Mouse (Mus musculus): ENCODE data around the gene Prss12.
A peak's percentile ranks its signal among the peaks of the same experiment; 100 is the strongest.
"Not testable (repeated sequence)": the region's sequence is repeated elsewhere in the genome, so short reads cannot be mapped to it uniquely, and the experiment has no call there.

Prss12 gene

GRCm38 (mm10) chr3:123481266-123481665 is 34.6 kb downstream of the Prss12 start:
- DNase-seq: no peak

DNA sequence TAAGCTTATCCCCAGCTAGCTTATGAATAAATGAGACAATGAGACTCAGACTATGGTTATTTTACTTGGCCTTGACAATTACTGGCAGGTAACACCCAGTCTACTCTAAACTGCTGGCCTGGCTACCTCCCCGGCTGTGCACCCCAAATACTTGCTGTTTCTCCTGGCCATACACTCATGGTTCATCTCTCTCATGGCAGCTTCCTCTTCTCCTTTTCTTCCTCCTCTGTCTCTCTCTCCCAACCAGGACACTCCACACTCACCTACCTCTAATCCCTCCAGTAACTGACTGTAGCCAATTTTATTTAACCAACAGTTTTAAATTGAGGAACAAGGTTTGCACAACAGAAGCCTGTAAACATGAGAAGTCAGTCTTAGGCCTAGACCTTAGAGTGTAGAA is 45.1 kb downstream of the Prss12 start:
- no peak for DNase-seq

- DNase-seq: no peak
Observed at GRCm38 (mm10) chr3:123493163-123493562, 46.5 kb downstream of the Prss12 start.

DNA sequence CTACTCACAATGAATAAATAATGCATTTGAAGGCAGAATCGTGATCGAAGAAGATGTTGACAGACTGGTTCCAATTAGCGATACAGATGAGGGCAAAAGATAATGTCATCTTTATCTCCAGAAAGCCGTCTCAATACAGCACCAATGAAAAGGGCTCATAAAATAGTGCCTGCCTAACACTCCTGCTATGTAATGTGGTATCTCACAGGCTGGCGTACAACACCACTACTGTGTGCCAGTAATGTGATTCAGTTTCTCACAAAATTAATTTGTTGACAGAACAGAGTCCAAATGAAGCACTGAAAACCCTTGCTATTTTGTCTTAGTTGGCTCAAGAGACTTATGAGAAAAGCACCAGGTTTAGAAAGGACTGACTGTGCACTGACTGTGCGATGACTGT is 48.4 kb downstream of the Prss12 start:
- no peak for DNase-seq

- no peak for DNase-seq
Observed at GRCm38 (mm10) chr3:123498787-123499186, 52.1 kb downstream of the Prss12 start.

DNA sequence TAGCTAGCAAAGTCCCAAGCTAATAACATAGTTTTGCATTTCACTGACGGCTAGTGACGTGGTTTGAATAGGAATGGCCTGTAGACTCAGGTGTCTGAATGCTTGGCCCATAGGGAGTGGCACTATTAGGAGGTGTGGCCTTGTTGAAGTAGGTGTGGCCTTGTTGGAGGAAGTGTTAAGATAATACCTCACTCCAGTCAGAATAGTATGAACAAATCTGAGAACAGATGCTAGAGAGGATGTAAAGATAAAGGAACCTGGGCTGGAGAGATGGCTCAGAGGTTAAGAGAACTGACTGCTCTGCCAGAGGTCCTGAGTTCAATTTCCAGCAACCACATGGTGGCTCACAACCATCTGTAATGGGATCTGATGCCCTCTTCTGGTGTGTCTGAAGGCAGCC is 55.1 kb downstream of the Prss12 start:
- DNase-seq: not testable (repeated sequence)

GRCm38 (mm10) chr3:123503943-123504342 is 57.2 kb downstream of the Prss12 start:
- DNase-seq: no peak

DNA sequence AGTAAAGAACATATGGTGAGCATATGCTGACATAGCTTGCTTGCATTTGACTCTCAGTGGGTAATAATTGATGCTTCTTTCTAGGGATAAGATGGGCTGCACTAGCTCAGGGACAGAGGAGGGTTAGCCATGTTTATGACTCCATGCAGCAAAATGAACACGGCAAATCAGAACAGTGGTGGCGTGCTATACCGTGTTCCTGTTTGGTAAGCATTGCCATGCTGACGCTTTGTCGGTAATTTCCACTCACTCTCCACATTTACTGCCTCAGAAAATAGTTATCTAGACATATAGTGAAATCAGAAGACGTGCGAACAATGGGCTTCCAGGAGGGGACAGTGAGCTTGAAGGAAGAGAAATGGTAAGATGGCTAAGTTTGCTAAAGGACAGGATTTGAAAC is 58.1 kb downstream of the Prss12 start:
- DNase-seq: no peak

DNA sequence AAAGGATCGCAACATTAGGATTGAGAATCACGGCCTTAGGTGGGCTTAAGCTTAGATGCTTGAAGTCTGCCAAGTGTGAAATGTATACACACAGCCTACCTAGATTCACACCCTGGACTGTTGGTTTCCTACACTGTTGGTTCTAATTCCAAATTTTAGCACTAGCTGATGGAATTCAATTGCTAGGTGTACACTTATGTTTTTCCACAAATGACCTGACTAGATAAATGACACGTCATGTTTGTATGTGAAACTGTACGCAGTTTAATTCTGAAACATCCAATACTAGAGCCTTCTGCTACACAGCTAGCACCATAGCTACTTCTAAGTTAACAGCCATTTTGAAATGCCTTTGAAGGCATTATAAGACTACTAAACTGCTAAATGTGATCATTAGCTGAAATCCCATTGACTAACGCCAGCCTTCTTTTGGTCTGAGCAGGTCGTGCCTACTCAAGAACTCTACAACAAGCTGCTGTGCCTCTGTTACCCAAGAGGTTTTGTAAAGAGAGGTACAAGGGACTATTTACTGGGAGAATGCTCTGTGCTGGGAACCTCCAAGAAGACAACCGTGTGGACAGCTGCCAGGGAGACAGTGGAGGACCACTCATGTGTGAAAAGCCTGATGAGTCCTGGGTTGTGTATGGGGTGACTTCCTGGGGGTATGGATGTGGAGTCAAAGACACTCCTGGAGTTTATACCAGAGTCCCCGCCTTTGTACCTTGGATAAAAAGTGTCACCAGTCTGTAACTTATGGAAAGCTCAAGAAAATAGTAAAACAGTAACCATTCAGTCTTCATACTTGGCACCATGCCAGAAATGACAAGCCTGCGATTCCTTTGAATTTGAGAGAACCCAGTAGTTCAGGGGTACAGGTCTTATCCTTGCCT is 59.3 kb downstream of the Prss12 start:
- peak in 1 of 2 experiments; percentile 38 for DNase-seq

DNA sequence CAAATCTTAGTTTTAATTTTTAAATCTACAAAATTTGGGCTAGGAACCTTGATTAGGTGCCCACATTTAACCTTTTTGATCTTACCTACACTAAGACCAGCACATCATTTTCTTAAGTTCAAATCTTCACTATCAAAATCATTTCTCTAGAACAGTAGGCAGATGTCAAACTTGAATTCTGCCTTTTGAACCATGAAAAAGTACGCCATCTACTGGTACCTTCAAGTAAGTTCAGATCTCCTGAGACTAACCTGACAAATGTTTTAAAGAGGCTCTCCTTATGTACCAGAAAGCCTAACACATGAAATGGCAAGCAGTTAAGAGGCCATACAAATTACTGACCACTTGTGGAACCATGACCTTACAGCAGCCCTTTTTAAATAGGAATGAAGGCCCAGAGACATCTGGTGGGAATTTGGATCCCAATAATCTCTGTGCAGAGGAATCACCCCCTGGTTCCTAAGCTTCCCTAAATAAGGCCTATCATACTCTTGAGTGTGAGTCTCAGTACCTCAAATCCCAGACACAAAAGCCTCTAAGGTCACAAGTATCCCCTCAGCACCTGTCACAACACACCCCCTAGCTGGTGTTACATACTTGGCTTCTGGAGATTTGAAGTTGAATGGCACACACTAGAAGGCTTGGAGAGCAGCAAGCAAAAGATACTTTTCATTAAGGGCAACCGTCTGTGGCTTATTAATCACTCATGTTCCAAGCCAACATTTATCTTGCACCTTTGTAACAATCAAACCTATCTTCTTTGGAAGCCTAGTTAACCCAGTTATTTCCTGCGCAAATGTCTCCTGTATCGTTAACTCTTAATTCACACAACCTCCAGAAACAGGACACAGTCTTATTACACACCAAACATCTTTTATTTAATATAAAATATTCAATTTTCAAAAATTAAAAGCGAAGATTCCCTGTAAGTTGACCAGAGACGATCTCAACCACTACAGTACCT is 60.3 kb downstream of the Prss12 start:
- no peak for DNase-seq

DNA sequence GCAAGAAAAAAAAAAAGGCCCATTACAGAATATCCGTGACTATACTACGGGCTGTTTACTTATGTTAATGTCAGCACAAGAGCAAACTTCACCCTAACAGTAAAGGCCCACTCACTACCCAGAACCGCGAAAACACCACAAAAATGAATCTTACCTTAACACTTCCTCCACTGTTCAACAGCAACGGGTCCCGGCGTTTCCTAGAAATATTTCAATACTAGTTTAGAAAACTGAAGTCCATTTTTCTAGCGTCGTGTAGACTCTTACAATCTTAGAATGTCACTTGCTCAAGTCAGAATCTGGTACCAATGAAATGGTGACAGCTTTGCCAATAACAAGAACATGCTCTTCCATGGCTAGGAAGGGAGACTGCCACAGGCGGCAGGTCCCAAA is 60.9 kb downstream of the Prss12 start:
- no peak for DNase-seq

DNA sequence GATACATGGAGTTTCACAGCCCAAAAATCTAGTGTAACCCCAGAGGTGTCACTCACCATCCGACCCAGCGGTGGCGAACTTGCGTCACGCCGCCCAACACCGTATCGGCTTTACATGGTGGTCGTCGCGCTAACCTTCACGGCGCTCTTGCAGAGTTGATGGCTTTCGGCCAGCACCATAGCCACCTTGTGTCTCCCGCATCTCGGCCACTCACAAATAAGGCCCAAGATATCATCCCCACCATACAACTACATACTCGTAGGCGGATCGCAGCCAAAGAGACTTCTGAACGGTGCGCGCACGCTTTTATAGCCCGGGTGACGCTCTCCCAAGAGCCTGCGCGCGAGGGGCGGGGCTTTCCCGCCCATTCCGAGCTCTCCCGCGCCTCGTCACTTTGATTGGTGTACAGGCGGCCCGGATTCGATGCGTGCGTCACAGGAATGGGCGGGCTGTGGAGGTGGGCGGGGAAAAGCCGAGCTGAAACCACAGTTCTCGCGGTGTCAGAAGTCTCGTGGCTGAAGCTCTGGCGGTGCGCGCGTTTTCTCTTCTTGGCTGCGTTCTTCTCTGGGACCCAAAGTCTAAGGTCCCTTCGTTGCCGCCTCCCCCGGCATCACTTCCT is 61.5 kb downstream of the Prss12 start:
- peak; percentile 98 to 99 for DNase-seq

GRCm38 (mm10) chr3:123508675-123509376 is 62.1 kb downstream of the Prss12 start:
- peak in 1 of 2 experiments; percentile 45 for DNase-seq

GRCm38 (mm10) chr3:123511818-123512217 is 65.1 kb downstream of the Prss12 start:
- no peak for DNase-seq

DNA sequence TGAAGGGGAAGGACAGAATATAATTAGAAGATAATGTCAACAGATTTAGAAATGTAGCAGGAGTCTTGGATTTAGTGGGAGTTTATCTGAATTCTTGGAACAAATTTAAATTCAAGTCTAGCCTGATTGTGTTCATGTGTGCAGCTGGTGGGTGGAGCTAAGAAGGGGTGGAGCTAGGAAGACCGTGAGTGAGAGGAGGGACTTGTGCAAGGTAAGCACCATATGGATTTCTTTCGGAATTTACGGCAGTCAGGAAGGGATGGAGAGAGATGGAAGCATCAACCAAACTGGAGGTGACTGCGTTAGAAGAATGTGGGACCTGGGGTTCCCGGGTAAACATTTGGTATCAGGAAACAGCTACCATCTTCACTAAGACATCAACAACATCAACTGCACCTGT is 68.2 kb downstream of the Prss12 start:
- DNase-seq: no peak

DNA sequence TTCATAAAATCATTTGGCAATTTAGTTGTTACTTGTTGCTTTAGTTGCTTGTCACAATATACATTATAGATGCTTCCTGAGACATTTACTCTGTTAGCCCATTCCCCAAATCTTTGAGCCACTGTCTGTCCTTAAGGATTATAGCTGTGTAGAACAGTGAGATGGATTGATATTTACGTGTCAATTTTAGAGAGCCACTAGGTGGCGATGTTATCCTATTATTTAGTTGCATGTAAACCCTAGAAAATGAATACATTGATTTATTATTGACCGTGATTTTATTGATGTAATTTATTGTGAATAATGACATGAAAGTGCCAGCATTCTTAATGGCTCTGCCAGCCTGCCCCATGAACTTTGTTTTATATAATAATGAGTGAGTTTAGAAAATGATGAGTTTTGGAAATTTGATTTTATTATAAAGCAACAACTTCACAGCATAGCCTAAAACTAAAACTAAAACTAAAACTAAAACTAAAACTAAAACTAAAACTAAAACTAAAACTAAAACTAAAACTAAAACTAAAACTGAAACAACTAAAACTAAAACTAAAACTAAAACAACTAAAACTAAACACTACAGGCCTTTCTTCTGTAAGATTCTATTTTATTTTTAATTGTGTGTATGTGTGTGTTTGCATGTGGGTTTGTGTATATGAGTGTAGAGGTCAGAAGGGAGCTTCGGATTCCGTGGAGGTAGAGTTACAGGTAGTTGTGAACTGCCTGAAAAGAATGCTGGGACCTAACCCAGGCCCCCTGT is 69.1 kb downstream of the Prss12 start:
- peak; percentile 28 to 69 for DNase-seq

GRCm38 (mm10) chr3:123516784-123517183 is 70.1 kb downstream of the Prss12 start:
- peak; percentile 58 to 77 for DNase-seq

GRCm38 (mm10) chr3:123526313-123527067 is 79.8 kb downstream of the Prss12 start:
- peak; percentile 65 to 74 for DNase-seq

DNA sequence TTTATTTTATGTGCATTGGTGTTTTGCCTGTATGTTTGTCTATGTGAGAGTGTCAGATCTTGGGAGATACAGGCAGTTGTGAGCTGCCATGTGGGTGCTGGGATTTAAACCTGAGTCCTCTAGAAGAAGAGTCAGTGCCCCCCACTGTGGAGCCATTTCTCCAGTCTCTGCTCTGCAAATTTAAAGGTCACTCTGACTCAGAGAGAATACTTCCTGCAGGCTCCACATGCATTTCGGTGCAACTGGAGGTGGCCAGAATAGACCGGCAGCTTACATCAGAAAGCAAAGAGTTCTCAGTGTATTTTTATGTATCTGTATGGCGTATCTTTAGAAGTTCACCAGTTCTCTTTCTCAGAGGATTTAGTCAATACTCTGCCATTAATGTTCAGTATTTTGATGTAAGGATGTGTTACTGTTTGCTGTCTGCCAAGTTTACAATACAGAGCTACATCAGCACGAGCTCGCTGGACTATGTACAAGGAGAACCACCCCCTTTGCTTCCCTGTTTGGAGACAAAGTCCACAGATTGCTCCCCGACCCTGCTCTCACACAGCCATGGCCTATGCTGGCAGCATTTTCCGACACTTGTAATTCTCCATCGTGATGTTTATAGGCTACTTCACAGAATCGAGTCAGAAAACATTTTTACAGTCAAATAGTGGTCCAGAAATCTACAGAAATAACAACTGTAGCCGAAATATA is 81.2 kb downstream of the Prss12 start:
- DNase-seq: peak in 1 of 2 experiments; percentile 60

GRCm38 (mm10) chr3:123531124-123531523 is 84.4 kb downstream of the Prss12 start:
- DNase-seq: peak in 1 of 2 experiments; percentile 46

Data from cerebellum, postnatal 25 days (tissue).